Mouse (Mus musculus) spleen, adult 2 months (tissue): ENCODE measurements around the gene Filip1l. TPM values are rescaled to one million over a fixed set of nuclear protein-coding genes. Genes with fewer than 3 reads are reported as not detected.

ENCODE experiments used
- DNase-seq, 2 experiments: peaks; one replicate each; pipeline versions ENCODE4 v3.0.0 to v3.0.0-alpha.2; 2012 to 2021; ENCODE audit warnings: low spot score in 2 of 2, low read depth in 1 of 2
- H3K27ac ChIP-seq: fragments of 200-500 bp; 2 replicates; pipeline ENCODE4 v1.5.1; 2012; ENCODE audit warnings: low read length, inconsistent platforms; ENCODE audit not compliant: insufficient read depth
- H3K27me3 ChIP-seq: fragments of 200-500 bp; 2 replicates; pipeline ENCODE4 v1.6.1; 2012; ENCODE audit warnings: mild to moderate bottlenecking, moderate library complexity, low read length, inconsistent platforms; ENCODE audit not compliant: control insufficient read depth, insufficient read depth
- H3K36me3 ChIP-seq: fragments of 200-500 bp; 2 replicates; pipeline ENCODE4 v1.6.1; 2012; ENCODE audit warnings: mild to moderate bottlenecking, low read length, inconsistent platforms; ENCODE audit not compliant: control insufficient read depth, insufficient read depth
- H3K4me1 ChIP-seq: fragments of 200-500 bp; 2 replicates; pipeline ENCODE4 v1.6.1; 2011; ENCODE audit warnings: inconsistent platforms; ENCODE audit not compliant: control insufficient read depth, insufficient read depth, insufficient read length
- H3K4me3 ChIP-seq: fragments of 200-500 bp; 2 replicates; pipeline ENCODE4 v1.5.1; 2011; ENCODE audit warnings: mild to moderate bottlenecking, inconsistent platforms; ENCODE audit not compliant: insufficient read depth, insufficient read length; ENCODE audit errors: extremely low read depth
- CTCF ChIP-seq: fragments of 200-500 bp; IDR thresholded peaks from 2 replicates; pipeline ENCODE4 v1.5.1; 2011; ENCODE audit warnings: mild to moderate bottlenecking, inconsistent platforms; ENCODE audit not compliant: insufficient read depth, insufficient read length, insufficient replicate concordance; ENCODE audit errors: extremely low read depth
- POLR2A ChIP-seq: fragments of 200-500 bp; IDR thresholded peaks from 2 replicates; pipeline ENCODE4 v1.6.1; 2011; ENCODE audit warnings: low read depth, low read length, inconsistent platforms
- WGBS: fragments of 180-500 bp; shearing (Covaris S2); methylation state at CpG from one replicate; pipeline ENCODE4 v1.1.7; 2018; 5-methylcytosine and 5-hydroxymethylcytosine counted together
- polyA plus RNA-seq: library from polyadenylated mRNA; depleted of rRNA; stranded (reverse); fragments of >200 nt; gene quantifications from 2 replicates; pipeline ENCODE4 v1.2.3, GENCODE M21; 2012

Gene Filip1l
- polyA plus RNA-seq, 1 experiment = 15.3 TPM

DNA sequence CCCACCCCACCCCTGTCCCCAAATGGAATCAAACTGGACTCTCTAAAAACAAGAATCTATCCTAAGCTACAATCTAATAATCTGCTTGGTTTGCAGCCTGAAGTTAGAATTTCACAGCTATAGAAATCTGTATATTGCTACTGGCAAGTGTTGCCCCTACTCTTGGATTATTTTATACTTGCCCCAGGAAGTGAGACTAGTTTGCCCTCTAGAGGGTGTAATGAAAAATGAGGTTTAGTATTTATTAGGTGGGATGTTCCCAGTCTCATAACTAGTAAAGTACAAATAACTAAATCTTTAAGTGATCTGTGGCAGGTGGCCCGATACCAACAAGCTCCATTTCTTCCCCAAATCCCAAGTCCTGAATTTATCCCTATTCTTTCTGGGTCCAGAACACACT, 224.6 kb downstream of the Filip1l start:
- Histone ChIP-seq H3K4me3 (no peak overlapping the region), H3K4me1 (no peaks in the 10 kb centered on the region), H3K27ac (no peak overlapping the region), H3K27me3 (no peaks in the 10 kb centered on the region), H3K36me3 (peaks cover 9% of the 10 kb centered on the region; the same call in 1 of the 2 replicates)
- peak in 1 of 2 experiments; percentile 11 for DNase-seq
- 95% methylated on average over 1 of the region's 1 CpGs for WGBS
- no peak for TF ChIP-seq POLR2A

DNA sequence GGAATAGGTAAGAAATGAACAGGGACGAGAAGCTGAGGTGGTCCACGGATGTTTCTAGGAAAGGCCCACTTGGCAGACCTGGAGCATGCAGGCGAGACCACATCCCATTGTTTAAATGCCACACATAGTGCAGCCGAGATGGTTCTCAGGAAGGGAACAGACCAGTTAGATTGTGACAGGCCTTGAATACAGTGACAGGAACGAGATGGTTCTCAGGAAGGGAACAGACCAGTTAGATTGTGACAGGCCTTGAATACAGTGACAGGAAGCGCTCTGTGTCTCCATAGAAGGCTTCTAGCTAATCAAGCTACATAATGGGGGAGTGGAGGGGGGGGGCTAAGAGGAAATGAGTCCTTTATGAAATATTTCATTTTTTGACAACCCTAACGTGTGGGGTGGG, 227.1 kb downstream of the Filip1l start:
- no peak for TF ChIP-seq CTCF
- no peak for TF ChIP-seq POLR2A
- Histone ChIP-seq H3K36me3 (peaks cover 1% of the 10 kb centered on the region; the same call in 1 of the 2 replicates), H3K27ac (peak overlapping the region; percentile 4; the same call in 1 of the 2 replicates), H3K4me3 (no peak overlapping the region), H3K4me1 (no peaks in the 10 kb centered on the region), H3K27me3 (no peaks in the 10 kb centered on the region)
- 52% methylated on average over 7 of the region's 7 CpGs for WGBS
- DNase-seq = no peak

DNA sequence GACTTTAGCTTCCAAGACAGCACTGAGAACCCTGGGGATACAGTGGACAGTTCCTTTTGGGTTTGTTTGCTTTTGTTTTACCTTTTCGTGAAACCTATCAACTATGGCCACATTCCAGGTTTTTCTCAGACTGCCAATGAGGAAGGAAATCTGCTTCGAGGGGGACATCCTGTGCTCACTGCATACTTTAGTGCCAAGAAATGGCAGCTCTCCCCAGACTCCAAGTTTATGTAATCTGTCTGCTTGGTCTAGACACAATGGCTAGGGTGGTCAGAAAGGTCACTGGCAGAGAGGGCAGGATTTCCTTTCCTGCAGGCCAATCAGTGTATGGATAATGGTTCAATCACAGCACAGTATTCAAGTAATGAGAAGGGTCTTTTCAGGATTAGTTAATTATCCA, 229.1 kb downstream of the Filip1l start:
- Histone ChIP-seq H3K4me3 (no peak overlapping the region), H3K27me3 (no peaks in the 10 kb centered on the region), H3K27ac (no peak overlapping the region), H3K36me3 (peaks cover 1% of the 10 kb centered on the region; the same call in 1 of the 2 replicates), H3K4me1 (no peaks in the 10 kb centered on the region)
- WGBS = 43% methylated on average over 2 of the region's 2 CpGs
- DNase-seq = no peak
- TF ChIP-seq CTCF (no peak), POLR2A (no peak)

DNA sequence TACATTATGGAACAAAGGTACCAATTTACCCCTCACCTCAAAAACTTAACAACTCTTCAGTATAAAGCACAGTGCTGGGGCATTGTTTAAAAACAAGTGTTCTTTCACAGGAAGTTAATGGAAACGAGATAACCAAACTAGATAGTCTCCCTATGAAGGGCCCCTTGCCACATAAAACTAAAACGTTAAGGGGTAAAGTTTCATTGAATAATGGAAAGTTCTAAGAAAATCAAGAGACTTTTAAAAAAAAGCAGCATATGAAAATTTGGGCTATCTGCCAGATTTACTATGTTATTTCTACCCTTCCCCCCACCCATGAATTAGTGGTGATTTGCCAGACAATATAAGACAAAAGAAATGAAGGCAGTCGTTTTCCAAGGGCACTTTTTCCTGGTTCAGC, 232.3 kb downstream of the Filip1l start:
- Histone ChIP-seq H3K4me3 (no peak overlapping the region), H3K36me3 (no peaks in the 10 kb centered on the region), H3K27me3 (no peaks in the 10 kb centered on the region), H3K27ac (no peak overlapping the region), H3K4me1 (no peaks in the 10 kb centered on the region)
- DNase-seq = no peak
- 15% methylated on average over 3 of the region's 3 CpGs for WGBS
- TF ChIP-seq CTCF (no peak), POLR2A (no peak)

DNA sequence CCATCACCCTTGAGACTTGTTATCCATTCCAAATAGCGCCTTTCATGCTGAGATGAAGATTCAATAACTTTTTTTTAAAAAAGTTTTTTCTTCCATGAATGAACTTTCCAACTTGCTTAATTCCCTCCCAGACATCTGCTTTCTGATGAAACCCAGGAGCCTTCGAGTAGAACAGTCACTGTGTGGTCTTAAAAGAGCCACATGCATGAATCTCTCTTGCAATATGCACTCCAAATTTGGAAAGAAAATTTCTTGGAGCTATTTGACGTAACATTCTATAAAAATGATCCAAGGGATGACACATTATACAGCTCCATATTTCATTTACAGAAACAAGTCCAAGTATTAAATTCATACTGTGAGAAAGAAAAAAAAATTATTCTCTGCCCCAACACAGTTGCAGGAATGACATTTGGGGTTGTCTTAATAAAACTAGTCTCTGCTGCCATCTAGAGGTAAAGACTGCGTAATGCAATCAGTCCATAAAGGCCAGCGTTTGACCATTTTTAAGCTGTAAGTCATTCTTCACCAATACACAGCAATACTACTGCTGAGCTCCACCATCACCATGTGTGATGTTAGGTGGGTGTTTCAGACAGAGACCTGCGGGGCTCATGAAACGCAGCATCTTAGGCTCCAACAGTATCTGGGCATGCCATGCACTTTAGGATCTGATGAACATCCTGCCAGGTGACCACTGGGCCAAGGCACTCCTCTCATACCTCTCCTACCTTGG, 240.7 kb downstream of the Filip1l start:
- DNase-seq = peak in 1 of 2 experiments; percentile 5
- no peaks in the 10 kb centered on the region for H3K27me3 ChIP-seq
- 44% methylated on average over 7 of the region's 7 CpGs for WGBS
- no peaks in the 10 kb centered on the region for H3K4me1 ChIP-seq
- TF ChIP-seq CTCF (0 out of 2 replicates have a peak, but pooled peaks have one; percentile 22), POLR2A (no peak)
- no peak overlapping the region for H3K27ac ChIP-seq
- no peaks in the 10 kb centered on the region for H3K36me3 ChIP-seq
- H3K4me3 ChIP-seq = no peak overlapping the region

DNA sequence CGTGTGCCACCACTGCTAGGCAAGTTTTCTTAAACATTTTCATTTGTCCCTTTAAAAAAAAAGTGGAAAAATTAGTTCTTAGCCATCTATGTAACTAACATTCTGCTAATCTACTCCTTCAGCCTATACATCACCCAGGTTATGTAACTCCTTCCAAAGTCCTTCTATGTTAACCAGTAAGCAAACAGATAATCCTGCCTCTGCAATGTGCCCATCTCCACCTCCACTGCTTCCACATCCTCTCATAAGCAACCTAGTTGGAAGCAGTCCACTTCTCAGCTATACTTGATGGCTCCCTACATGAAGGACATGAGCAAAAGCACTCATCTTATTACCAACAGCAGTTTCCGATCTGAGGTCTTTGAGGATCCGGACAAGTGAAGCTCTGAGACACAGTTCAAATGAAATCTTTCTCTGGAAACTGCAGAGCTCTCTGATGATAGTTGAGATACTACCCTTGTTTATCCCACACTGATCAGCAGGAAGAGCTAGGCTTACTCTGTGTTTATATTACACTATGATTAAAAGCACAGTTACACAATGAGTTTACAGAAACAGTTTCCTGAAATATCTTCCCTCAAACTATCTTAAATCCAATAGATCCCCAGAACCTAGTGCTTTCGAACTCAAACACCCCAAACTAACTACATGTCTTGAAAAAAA, 244.5 kb downstream of the Filip1l start:
- WGBS = 91% methylated on average over 4 of the region's 4 CpGs
- Histone ChIP-seq H3K4me1 (no peaks in the 10 kb centered on the region), H3K27ac (no peak overlapping the region), H3K4me3 (no peak overlapping the region), H3K27me3 (no peaks in the 10 kb centered on the region), H3K36me3 (no peaks in the 10 kb centered on the region)
- no peak for DNase-seq
- TF ChIP-seq POLR2A (no peak), CTCF (no peak)

DNA sequence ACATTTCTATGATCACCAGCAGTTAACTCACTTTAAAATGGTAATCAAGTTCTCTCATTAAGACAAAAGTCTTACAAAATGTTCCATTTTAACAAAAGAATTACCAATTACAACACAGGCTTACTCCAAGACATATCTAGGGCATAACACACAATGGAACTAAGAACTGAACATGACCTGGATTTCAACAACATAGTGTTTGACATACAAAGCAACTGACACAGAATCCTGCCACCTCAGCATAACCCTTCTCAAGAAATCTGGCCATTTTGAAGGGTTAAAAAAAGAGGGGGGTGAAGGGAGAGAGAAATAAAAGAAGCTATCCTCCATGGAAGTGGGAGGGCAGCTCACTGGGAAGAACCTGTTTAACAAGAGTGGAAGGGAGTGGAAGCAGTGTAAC, 248.1 kb downstream of the Filip1l start:
- Histone ChIP-seq H3K4me1 (no peaks in the 10 kb centered on the region), H3K27ac (no peak overlapping the region), H3K27me3 (no peaks in the 10 kb centered on the region), H3K4me3 (no peak overlapping the region), H3K36me3 (no peaks in the 10 kb centered on the region)
- DNase-seq = no peak
- TF ChIP-seq CTCF (no peak), POLR2A (no peak)
